Mouse (Mus musculus) liver, postnatal 0 days (tissue): ENCODE data around the gene Hmgb2.

Experiments used
- CTCF ChIP-seq: sonication (generic); IDR thresholded peaks from 2 replicates; pipeline ENCODE4 v1.5.1; 2016; ENCODE audit warnings: antibody characterized with exemption, low read depth
- EP300 ChIP-seq: IDR thresholded peaks from 2 replicates; pipeline ENCODE4 v1.6.1; 2016; ENCODE audit warnings: antibody characterized with exemption, low read depth, mild to moderate bottlenecking

DNA sequence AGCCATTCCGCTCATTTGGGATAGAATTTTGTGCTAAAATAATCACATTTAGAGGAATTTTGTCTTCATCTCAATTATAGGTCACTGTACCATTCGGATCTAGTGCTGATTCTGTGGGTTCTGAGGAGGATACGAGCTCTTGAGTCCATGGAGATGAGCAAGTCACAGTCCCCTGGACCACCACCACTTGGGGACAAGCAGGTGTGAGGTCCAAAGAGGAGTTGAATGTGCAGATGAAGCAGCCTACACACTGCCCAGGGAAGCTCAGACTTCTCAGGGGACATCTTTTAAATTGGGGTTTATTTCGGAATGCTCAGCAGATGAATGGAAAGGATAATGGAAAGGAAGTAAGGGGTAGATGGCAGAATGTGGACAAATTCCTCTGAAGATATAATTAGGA, 21.4 kb downstream of the Hmgb2 start:
- TF ChIP-seq CTCF (no peak), EP300 (no peak)
